Mouse (Mus musculus) lung, postnatal 0 days (tissue): ENCODE results near the gene Oxsr1.

ENCODE experiments used
- CTCF ChIP-seq: IDR thresholded peaks from 2 replicates; pipeline ENCODE4 v1.5.1; 2016; ENCODE audit warnings: antibody characterized with exemption, mild to moderate bottlenecking
- EP300 ChIP-seq: IDR thresholded peaks from 2 replicates; pipeline ENCODE4 v1.6.1; 2016; ENCODE audit warnings: antibody characterized with exemption, mild to moderate bottlenecking, control low read depth

GRCm38 (mm10) chr9:119260825-119261224 is 61.4 kb downstream of the Oxsr1 start:
- TF ChIP-seq CTCF (no peak), EP300 (no peak)
